Mouse (Mus musculus) macrophage (primary cell): ENCODE results near the gene Rassf1. TPM values are rescaled to one million over a fixed set of nuclear protein-coding genes. Genes with fewer than 3 reads are reported as not detected.

Source experiments
- H3K27ac ChIP-seq: fragments of 350-480 bp; formaldehyde crosslinking; 2 replicates; pipeline ENCODE4 v1.9.0; 2021
- H3K36me3 ChIP-seq: fragments of 350-480 bp; formaldehyde crosslinking; 2 replicates; pipeline ENCODE4 v1.9.0; 2021; ENCODE audit errors: inconsistent target
- H3K4me3 ChIP-seq: fragments of 350-480 bp; formaldehyde crosslinking; 2 replicates; pipeline ENCODE4 v1.9.0; 2021; ENCODE audit errors: inconsistent target
- H3K79me2 ChIP-seq: fragments of 350-480 bp; formaldehyde crosslinking; 2 replicates; pipeline ENCODE4 v1.9.0; 2021; ENCODE audit errors: inconsistent target
- WGBS: methylation state at CpG from one replicate; pipeline ENCODE4 v1.1.7; 2026; ENCODE audit warnings: inconsistent platforms; ENCODE audit not compliant: missing documents; 5-methylcytosine and 5-hydroxymethylcytosine counted together
- polyA plus RNA-seq: library from polyadenylated mRNA; stranded (reverse); fragments of 250-400 nt; gene quantifications from 3 replicates; pipeline ENCODE4 v1.2.4, GENCODE M21; 2018; ENCODE audit warnings: inconsistent platforms

Gene Rassf1
- polyA plus RNA-seq, 1 experiment from 2014 or later, result 23.0 TPM

GRCm38 (mm10) chr9:107603251-107603650 lies 51.9 kb downstream of the Rassf1 start:
- Histone ChIP-seq H3K4me3 (no peak overlapping the region), H3K36me3 (no peaks in the 10 kb centered on the region), H3K79me2 (no peaks in the 10 kb centered on the region), H3K27ac (no peak overlapping the region)
- 76% methylated on average over 6 of the region's 6 CpGs for WGBS

- no peak overlapping the region for H3K4me3 ChIP-seq
- no peak overlapping the region for H3K27ac ChIP-seq
- no peaks in the 10 kb centered on the region for H3K79me2 ChIP-seq
- no peaks in the 10 kb centered on the region for H3K36me3 ChIP-seq
- WGBS, result 86% methylated on average over 22 of the region's 23 CpGs
Measured at GRCm38 (mm10) chr9:107605041-107605661, 53.8 kb downstream of the Rassf1 start.

GRCm38 (mm10) chr9:107606591-107606990 lies 55.2 kb downstream of the Rassf1 start:
- Histone ChIP-seq H3K36me3 (no peaks in the 10 kb centered on the region), H3K79me2 (no peaks in the 10 kb centered on the region), H3K27ac (no peak overlapping the region), H3K4me3 (no peak overlapping the region)
- WGBS, result 79% methylated on average over 8 of the region's 9 CpGs

- no peaks in the 10 kb centered on the region for H3K36me3 ChIP-seq
- H3K4me3 ChIP-seq, result no peak overlapping the region
- H3K79me2 ChIP-seq, result no peaks in the 10 kb centered on the region
- H3K27ac ChIP-seq, result no peak overlapping the region
- WGBS, result 93% methylated on average over 2 of the region's 2 CpGs
Measured at GRCm38 (mm10) chr9:107607036-107607435, 55.7 kb downstream of the Rassf1 start.

- no peak overlapping the region for H3K4me3 ChIP-seq
- H3K79me2 ChIP-seq, result no peaks in the 10 kb centered on the region
- no peaks in the 10 kb centered on the region for H3K36me3 ChIP-seq
- H3K27ac ChIP-seq, result no peak overlapping the region
- 93% methylated on average over 8 of the region's 9 CpGs for WGBS
Measured at GRCm38 (mm10) chr9:107607653-107608245, 56.4 kb downstream of the Rassf1 start.

- Histone ChIP-seq H3K27ac (no peak within 1 kb of the TSS), H3K4me3 (no peak within 1 kb of the TSS)
- WGBS, result 74% methylated on average over 11 of the region's 12 CpGs
Measured at GRCm38 (mm10) chr9:107608741-107609432, 57.5 kb downstream of the Rassf1 start, which contains the start of gene Sema3b. Sema3b (minus strand) TSS chr9:107609229.

GRCm38 (mm10) chr9:107609433-107609830 lies 58.1 kb downstream of the Rassf1 start:
- 92% methylated on average over 4 of the region's 4 CpGs for WGBS
- Histone ChIP-seq H3K36me3 (peaks cover 3% of the 10 kb centered on the region; the same call in 1 of the 2 replicates), H3K27ac (no peak overlapping the region), H3K4me3 (no peak overlapping the region), H3K79me2 (no peaks in the 10 kb centered on the region)

More at GRCm38 (mm10) chr9:107608741-107609432, 57.5 kb downstream of the Rassf1 start, which contains the start of gene Sema3b:
- Histone ChIP-seq H3K36me3 (no peaks in the 10 kb centered on the region), H3K79me2 (no peaks in the 10 kb centered on the region)

- peaks cover under 1% of the 10 kb centered on the region; the same call in 1 of the 2 replicates for H3K79me2 ChIP-seq
- H3K4me3 ChIP-seq, result peak overlapping the region; percentile 20; the same call in 1 of the 2 replicates
- peaks cover 23% of the 10 kb centered on the region for H3K36me3 ChIP-seq
- peak overlapping the region; percentile 92 for H3K27ac ChIP-seq
- 23% methylated on average over 6 of the region's 6 CpGs for WGBS
Measured at GRCm38 (mm10) chr9:107611456-107612190, 60.3 kb downstream of the Rassf1 start.

Other genes with a start within 250 kb of the Rassf1 start
- 2.6 to 5.5 TPM (median 5.2 TPM) in 3 replicates for gene Hemk1, start 213.2 kb upstream of the Rassf1 start, polyA plus RNA-seq
- gene 6430571L13Rik, start 211.0 kb upstream of the Rassf1 start, polyA plus RNA-seq, result not detected in 3 replicates
- gene Cacna2d2, start 151.9 kb upstream of the Rassf1 start, polyA plus RNA-seq, result not detected in 3 replicates
- gene Tmem115, start 17.6 kb upstream of the Rassf1 start, polyA plus RNA-seq, result 17.7 to 33.3 TPM (median 29.4 TPM) in 3 replicates
- 7.6 to 19.6 TPM (median 16.7 TPM) in 3 replicates for gene Cyb561d2, start 9.4 kb upstream of the Rassf1 start, polyA plus RNA-seq
- 9.4 to 15.1 TPM (median 10.0 TPM) in 3 replicates for gene Nprl2, start 9.3 kb upstream of the Rassf1 start, polyA plus RNA-seq
- gene Zmynd10, start 4.3 kb upstream of the Rassf1 start, polyA plus RNA-seq, result not detected in 3 replicates
- gene Tusc2, start 11.7 kb downstream of the Rassf1 start, polyA plus RNA-seq, result 30.9 to 32.2 TPM (median 30.9 TPM) in 3 replicates
- 17.0 to 33.6 TPM (median 19.7 TPM) in 3 replicates for gene Hyal2, start 16.4 kb downstream of the Rassf1 start, polyA plus RNA-seq
- gene Hyal1, start 25.4 kb downstream of the Rassf1 start, polyA plus RNA-seq, result 20.3 to 38.2 TPM (median 30.4 TPM) in 3 replicates
- gene Naa80, start 27.3 kb downstream of the Rassf1 start, polyA plus RNA-seq, result 25.1 to 39.9 TPM (median 29.7 TPM) in 3 replicates
- gene Hyal3, start 29.3 kb downstream of the Rassf1 start, polyA plus RNA-seq, result 0.38 to 0.51 TPM (median 0.43 TPM) in 3 replicates
- 4.4 to 25.0 TPM (median 10.0 TPM) in 3 replicates for gene Ifrd2, start 36.1 kb downstream of the Rassf1 start, polyA plus RNA-seq
- gene Sema3b, start 57.7 kb downstream of the Rassf1 start, polyA plus RNA-seq, result not detected in 3 replicates
- 624 to 802 TPM (median 682 TPM) in 3 replicates for gene Gnai2, start 83.8 kb downstream of the Rassf1 start, polyA plus RNA-seq
- gene Slc38a3, start 118.0 kb downstream of the Rassf1 start, polyA plus RNA-seq, result not detected in 3 replicates
- gene Gnat1, start 128.2 kb downstream of the Rassf1 start, polyA plus RNA-seq, result not detected in 3 replicates
- 0.08 to 0.93 TPM in 2 of 3 replicates, not detected in the other for gene Sema3f, start 158.9 kb downstream of the Rassf1 start, polyA plus RNA-seq
- gene Rbm5, start 219.4 kb downstream of the Rassf1 start, polyA plus RNA-seq, result 48.8 to 74.7 TPM (median 61.8 TPM) in 3 replicates